27 mouse cellular contexts compared by ENCODE assay signal in genomic region chr6:72382494-72382893, GRCm38 (mm10). TPM values are rescaled to one million over a fixed set of nuclear protein-coding genes. Genes with fewer than 3 reads are reported as not detected.
DNase-seq lines count a peak whose midpoint lies in the region; ATAC-seq and TF ChIP-seq lines count a peak whose summit lies in the region.
"Had no signal": no experiment of that assay in that cellular context is flagged by ENCODE, and none has a peak within 500 bp of the region (broad histone marks: within the 10 kb centered on the region; RNA-seq: fewer than 3 reads in every experiment).

No protein-coding gene starts in this region.

- peaks cover 6% of the 10 kb centered on the region for H3K36me3 ChIP-seq in spleen, adult 2 months (ENCODE audit: control insufficient read depth, insufficient read depth, low read length)
- peaks cover 30% of the 10 kb centered on the region for H3K36me3 ChIP-seq in liver, embryonic 13.5 days
- peaks cover 17% of the 10 kb centered on the region for H3K36me3 ChIP-seq in limb, embryonic 10.5 days
- H3K36me3 ChIP-seq in midbrain, embryonic 16.5 days (ENCODE audit: control insufficient read depth, insufficient read depth, low read length): no peaks in the 10 kb centered on the region
- H3K36me3 ChIP-seq: midbrain, embryonic 13.5 days; neural tube, embryonic 15.5 days had no signal

- no peak overlapping the region for H3K4me3 ChIP-seq in spleen, adult 2 months (ENCODE audit: extremely low read depth, insufficient read depth, insufficient read length)
- H3K4me3 ChIP-seq in bone marrow macrophage, adult 2 months (ENCODE audit: insufficient read depth, low read length): no peak overlapping the region
- no peak overlapping the region for H3K4me3 ChIP-seq in liver, embryonic 13.5 days (replicated peaks)
- H3K4me3 ChIP-seq in limb, embryonic 10.5 days: no peak overlapping the region
- no peak overlapping the region for H3K4me3 ChIP-seq in midbrain, embryonic 16.5 days (ENCODE audit: low read depth, low read length)
- H3K4me3 ChIP-seq: embryonic facial prominence, embryonic 13.5 days; forebrain, embryonic 13.5 days; heart, embryonic 15.5 days; kidney, embryonic 15.5 days; limb, embryonic 12.5 days; midbrain, embryonic 13.5 days; neural tube, embryonic 15.5 days had no signal

- H3K27me3 ChIP-seq in spleen, adult 2 months (ENCODE audit: control insufficient read depth, insufficient read depth, low read length): no peaks in the 10 kb centered on the region
- no peaks in the 10 kb centered on the region for H3K27me3 ChIP-seq in liver, embryonic 13.5 days
- H3K27me3 ChIP-seq in limb, embryonic 10.5 days (ENCODE audit: low read depth, poor library complexity, severe bottlenecking): peaks cover 17% of the 10 kb centered on the region
- H3K27me3 ChIP-seq in midbrain, embryonic 16.5 days (ENCODE audit: control insufficient read depth, insufficient read depth, low read depth, low read length): peaks cover 17% of the 10 kb centered on the region
- H3K27me3 ChIP-seq: heart, embryonic 15.5 days; megakaryocyte, embryonic 14.5 days had no signal

- TF ChIP-seq POLR2A in spleen, adult 2 months (IDR thresholded peaks at IDR 0.05; ENCODE audit: low read depth, low read length): no peak
- TF ChIP-seq POLR2A in bone marrow macrophage, adult 2 months (IDR thresholded peaks at IDR 0.05; ENCODE audit: borderline replicate concordance, low read depth, low read length): no peak

- no peaks in the 10 kb centered on the region for H3K9me3 ChIP-seq in liver, embryonic 13.5 days (replicated peaks)
- H3K9me3 ChIP-seq in limb, embryonic 10.5 days (replicated peaks): no peaks in the 10 kb centered on the region
- H3K9me3 ChIP-seq in midbrain, embryonic 16.5 days (replicated peaks; ENCODE audit: control insufficient read depth, low read length, poor library complexity, severe bottlenecking): no peaks in the 10 kb centered on the region
- H3K9me3 ChIP-seq: embryonic facial prominence, embryonic 13.5 days; forebrain, embryonic 13.5 days; heart, embryonic 15.5 days; kidney, embryonic 15.5 days; limb, embryonic 12.5 days; megakaryocyte, embryonic 14.5 days; midbrain, embryonic 13.5 days; neural tube, embryonic 15.5 days had no signal

- H3K4me2 ChIP-seq in liver, embryonic 13.5 days: no peak overlapping the region
- H3K4me2 ChIP-seq in midbrain, embryonic 16.5 days (ENCODE audit: low read length): no peak overlapping the region
- H3K4me2 ChIP-seq: embryonic facial prominence, embryonic 13.5 days; forebrain, embryonic 13.5 days; heart, embryonic 15.5 days; kidney, embryonic 15.5 days; limb, embryonic 12.5 days; midbrain, embryonic 13.5 days; neural tube, embryonic 15.5 days had no signal

- no peaks in the 10 kb centered on the region; the same call in 1 of the 2 replicates for H3K4me1 ChIP-seq in spleen, adult 2 months (ENCODE audit: control insufficient read depth, insufficient read depth, insufficient read length)
- peaks cover 23% of the 10 kb centered on the region for H3K4me1 ChIP-seq in bone marrow macrophage, adult 2 months (ENCODE audit: control insufficient read depth, insufficient read depth, low read length)
- peaks cover 90% of the 10 kb centered on the region for H3K4me1 ChIP-seq in liver, embryonic 13.5 days (replicated peaks)
- H3K4me1 ChIP-seq in limb, embryonic 10.5 days: peaks cover 18% of the 10 kb centered on the region
- no peaks in the 10 kb centered on the region for H3K4me1 ChIP-seq in midbrain, embryonic 16.5 days (ENCODE audit: control insufficient read depth, insufficient read depth, low read length)

- ATAC-seq in liver, embryonic 13.5 days (ENCODE audit: low read depth): no peak
- ATAC-seq in midbrain, embryonic 16.5 days: no peak
- ATAC-seq: forebrain, embryonic 13.5 days; hindbrain, embryonic 16.5 days; intestine, postnatal 0 days; midbrain, embryonic 13.5 days had no signal

- peak overlapping the region; percentile 30; the same call in 1 of the 2 replicates for H3K27ac ChIP-seq in spleen, adult 2 months (ENCODE audit: insufficient read depth, low read length)
- peak overlapping the region; percentile 1; the same call in 1 of the 2 replicates for H3K27ac ChIP-seq in bone marrow macrophage, adult 2 months (ENCODE audit: insufficient read depth, low read depth, low read length)
- H3K27ac ChIP-seq in liver, embryonic 13.5 days: peak overlapping the region; percentile 91
- H3K27ac ChIP-seq in limb, embryonic 10.5 days: no peak overlapping the region
- no peak overlapping the region for H3K27ac ChIP-seq in midbrain, embryonic 16.5 days (ENCODE audit: low read length)
- H3K27ac ChIP-seq: embryonic facial prominence, embryonic 13.5 days; forebrain, embryonic 13.5 days; heart, embryonic 15.5 days; kidney, embryonic 15.5 days; limb, embryonic 12.5 days; midbrain, embryonic 13.5 days; neural tube, embryonic 15.5 days; stomach, postnatal 0 days had no signal

- no peak for TF ChIP-seq CTCF in spleen, adult 2 months (IDR thresholded peaks at IDR 0.05; ENCODE audit: extremely low read depth, insufficient read depth, insufficient read length, insufficient replicate concordance)
- TF ChIP-seq CTCF in bone marrow macrophage, adult 2 months (IDR thresholded peaks at IDR 0.05; ENCODE audit: low read depth, low read length): no peak

- peak overlapping the region; percentile 55; the same call in 1 of the 2 replicates for H3K9ac ChIP-seq in liver, embryonic 13.5 days
- no peak overlapping the region for H3K9ac ChIP-seq in midbrain, embryonic 16.5 days (ENCODE audit: low read depth, low read length)
- H3K9ac ChIP-seq: embryonic facial prominence, embryonic 13.5 days; forebrain, embryonic 13.5 days; heart, embryonic 15.5 days; kidney, embryonic 15.5 days; limb, embryonic 12.5 days; midbrain, embryonic 13.5 days; neural tube, embryonic 15.5 days had no signal

- 60% methylated on average over 6 of the region's 6 CpGs for WGBS in spleen, adult 2 months
- WGBS in liver, embryonic 13.5 days (ENCODE audit: insufficient replicate concordance): 73% methylated on average over 6 of the region's 6 CpGs
- 87% methylated on average over 6 of the region's 6 CpGs for WGBS in limb, embryonic 10.5 days
- WGBS in midbrain, embryonic 16.5 days: 82% methylated on average over 6 of the region's 6 CpGs

- DNase-seq in spleen, adult 2 months (ENCODE audit: low read depth in 1 of 2, low spot score in 2 of 2): no peak
- no peak for DNase-seq in spleen, postnatal 4 days (ENCODE audit: low spot score in 2 of 2)
- no peak for DNase-seq in liver, embryonic 13.5 days
- DNase-seq in naive thymus-derived CD4-positive, alpha-beta T cell, adult 2 months (ENCODE audit: low read depth): peak; percentile 49
- DNase-seq in limb, embryonic 10.5 days (ENCODE audit: low spot score): no peak
- DNase-seq: adrenal gland, postnatal 25 days; cerebellum, adult 11 months; cerebellum, postnatal 14 days; embryo, embryonic 11 days; gastrocnemius, postnatal 10 days; heart, adult 11 months; layer of hippocampus, postnatal 36 days; lung, adult 2 months; lung, postnatal 14 days had no signal

RNA-seq across cellular contexts. Expression of gene Vamp5, which starts 2.2 kb away (rescaled TPM):
- 51.3 and 55.6 TPM in 2 replicates for polyA plus RNA-seq in spleen, adult 2 months (2012; rRNA removed)
- 5.3 and 10.5 TPM in 2 replicates for polyA plus RNA-seq in bone marrow macrophage, adult 2 months (2012; ENCODE audit: insufficient read depth, insufficient read length, missing spikeins)
- 99.0 and 99.7 TPM in 2 replicates for polyA plus RNA-seq in liver, embryonic 13.5 days (2015; fragmentation: Nextera tagmentation; extraction: Ambion mirVana)
- 19.1 and 19.7 TPM in 2 replicates for polyA plus RNA-seq in limb, embryonic 10.5 days (2016; fragmentation: Nextera tagmentation; extraction: Ambion mirVana)
- 12.0 and 16.4 TPM in 2 replicates for polyA plus RNA-seq in midbrain, embryonic 16.5 days (2015; fragmentation: Nextera tagmentation; extraction: Ambion mirVana)

RNA-seq across cellular contexts. Expression of gene Vamp8, which starts 8.0 kb away (rescaled TPM):
- 100 and 107 TPM in 2 replicates for polyA plus RNA-seq in spleen, adult 2 months (2012; rRNA removed)
- 348 and 352 TPM in 2 replicates for polyA plus RNA-seq in bone marrow macrophage, adult 2 months (2012; ENCODE audit: insufficient read depth, insufficient read length, missing spikeins)
- 249 and 260 TPM in 2 replicates for polyA plus RNA-seq in liver, embryonic 13.5 days (2015; fragmentation: Nextera tagmentation; extraction: Ambion mirVana)
- polyA plus RNA-seq in limb, embryonic 10.5 days (2016; fragmentation: Nextera tagmentation; extraction: Ambion mirVana): 67.5 and 81.7 TPM in 2 replicates
- 15.3 and 16.0 TPM in 2 replicates for polyA plus RNA-seq in midbrain, embryonic 16.5 days (2015; fragmentation: Nextera tagmentation; extraction: Ambion mirVana)

RNA-seq across cellular contexts. Expression of gene Rnf181, which starts 15.7 kb away (rescaled TPM):
- polyA plus RNA-seq in spleen, adult 2 months (2012; rRNA removed): 62.4 and 65.8 TPM in 2 replicates
- polyA plus RNA-seq in bone marrow macrophage, adult 2 months (2012; ENCODE audit: insufficient read depth, insufficient read length, missing spikeins): 97.4 and 105 TPM in 2 replicates
- polyA plus RNA-seq in liver, embryonic 13.5 days (2015; fragmentation: Nextera tagmentation; extraction: Ambion mirVana): 76.9 and 82.6 TPM in 2 replicates
- polyA plus RNA-seq in limb, embryonic 10.5 days (2016; fragmentation: Nextera tagmentation; extraction: Ambion mirVana): 109 TPM in 2 replicates
- 124 and 126 TPM in 2 replicates for polyA plus RNA-seq in midbrain, embryonic 16.5 days (2015; fragmentation: Nextera tagmentation; extraction: Ambion mirVana)

RNA-seq across cellular contexts. Expression of gene Tmem150a, which starts 27.2 kb away (rescaled TPM):
- polyA plus RNA-seq in spleen, adult 2 months (2012; rRNA removed): 21.7 and 24.6 TPM in 2 replicates
- 3.0 and 3.6 TPM in 2 replicates for polyA plus RNA-seq in bone marrow macrophage, adult 2 months (2012; ENCODE audit: insufficient read depth, insufficient read length, missing spikeins)
- polyA plus RNA-seq in liver, embryonic 13.5 days (2015; fragmentation: Nextera tagmentation; extraction: Ambion mirVana): 32.5 and 37.9 TPM in 2 replicates
- polyA plus RNA-seq in limb, embryonic 10.5 days (2016; fragmentation: Nextera tagmentation; extraction: Ambion mirVana): 9.9 and 10.3 TPM in 2 replicates
- 15.7 and 17.7 TPM in 2 replicates for polyA plus RNA-seq in midbrain, embryonic 16.5 days (2015; fragmentation: Nextera tagmentation; extraction: Ambion mirVana)

RNA-seq across cellular contexts. Expression of gene Ggcx, which starts 31.6 kb away (rescaled TPM):
- polyA plus RNA-seq in spleen, adult 2 months (2012; rRNA removed): 7.3 and 7.6 TPM in 2 replicates
- 15.7 and 18.3 TPM in 2 replicates for polyA plus RNA-seq in bone marrow macrophage, adult 2 months (2012; ENCODE audit: insufficient read depth, insufficient read length, missing spikeins)
- polyA plus RNA-seq in liver, embryonic 13.5 days (2015; fragmentation: Nextera tagmentation; extraction: Ambion mirVana): 15.8 and 21.9 TPM in 2 replicates
- polyA plus RNA-seq in limb, embryonic 10.5 days (2016; fragmentation: Nextera tagmentation; extraction: Ambion mirVana): 20.2 and 25.9 TPM in 2 replicates
- 14.3 and 15.2 TPM in 2 replicates for polyA plus RNA-seq in midbrain, embryonic 16.5 days (2015; fragmentation: Nextera tagmentation; extraction: Ambion mirVana)

Comparison
In these comparisons a context has a peak if more than half of its experiments do, and no peak if none do; other contexts are left out.
1. H3K27ac ChIP-seq: peak in spleen, adult 2 months (single experiment), bone marrow macrophage, adult 2 months (single experiment) and liver, embryonic 13.5 days (single experiment); none in limb, embryonic 10.5 days (single experiment) and midbrain, embryonic 16.5 days (single experiment).